Mouse (Mus musculus): ENCODE measurements around the gene Bbof1.

The Bbof1 gene

DNA sequence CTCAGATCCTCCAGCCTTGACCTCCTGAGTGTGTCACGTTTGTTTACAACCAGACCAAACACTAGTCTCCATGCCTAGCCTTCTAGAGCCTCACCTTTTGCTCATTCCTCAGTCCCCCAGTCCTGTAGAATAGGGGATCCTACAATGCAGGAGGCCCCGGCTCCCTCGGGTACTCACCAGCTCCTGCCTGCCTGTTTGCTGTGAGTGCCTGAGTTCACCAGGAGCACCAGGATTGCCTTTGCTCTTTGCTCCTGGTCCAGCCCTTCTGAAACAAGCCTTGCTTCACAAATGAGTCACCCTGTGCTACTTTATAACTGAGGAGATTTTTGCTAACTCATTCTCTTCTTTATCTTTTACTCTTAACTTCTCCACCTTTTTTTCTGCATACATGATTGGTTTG is 8.2 kb upstream of the Bbof1 start:
- peak; percentile 85 for DNase-seq

- DNase-seq: peak; percentile 70
These were observed 5.9 kb upstream of the Bbof1 start for GRCm38 (mm10) chr12:84402923-84403322.

DNA sequence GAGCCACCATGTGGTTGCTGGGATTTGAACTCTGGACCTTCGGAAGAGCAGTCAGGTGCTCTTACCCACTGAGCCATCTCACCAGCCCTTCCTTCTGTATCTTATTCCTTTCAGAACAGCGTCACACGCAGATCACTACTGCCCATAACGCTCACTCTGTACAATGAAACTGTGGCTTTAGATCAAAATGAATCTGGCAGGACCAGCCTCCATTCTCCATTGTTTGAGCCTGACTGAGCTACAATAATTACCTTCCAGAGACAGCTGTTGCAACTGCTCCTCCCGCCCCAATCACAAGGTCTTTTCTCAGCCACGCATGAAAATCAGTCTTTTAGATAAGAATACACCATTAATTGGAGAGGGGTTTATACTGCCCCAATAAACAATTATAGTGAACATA is 4.3 kb upstream of the Bbof1 start:
- DNase-seq: no peak

DNA sequence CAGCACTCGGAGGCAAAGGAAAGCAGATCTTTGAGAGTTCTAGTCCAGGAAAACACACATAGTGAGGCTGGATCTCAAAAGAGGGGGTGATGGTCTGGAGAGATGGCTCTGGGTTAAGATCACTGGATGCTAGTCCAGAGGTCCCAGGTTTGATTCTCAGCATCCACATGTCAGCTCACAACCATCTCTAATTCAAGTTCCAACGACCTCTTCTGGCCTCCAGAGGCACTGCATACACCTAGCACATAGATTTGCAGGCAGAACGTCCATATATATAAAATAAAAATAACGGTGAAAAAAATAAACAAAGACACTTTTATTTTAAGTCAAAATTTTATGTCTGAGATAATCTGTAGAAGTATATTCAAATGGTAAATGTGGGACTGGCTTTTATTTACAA is 1.6 kb upstream of the Bbof1 start:
- DNase-seq: no peak

DNA sequence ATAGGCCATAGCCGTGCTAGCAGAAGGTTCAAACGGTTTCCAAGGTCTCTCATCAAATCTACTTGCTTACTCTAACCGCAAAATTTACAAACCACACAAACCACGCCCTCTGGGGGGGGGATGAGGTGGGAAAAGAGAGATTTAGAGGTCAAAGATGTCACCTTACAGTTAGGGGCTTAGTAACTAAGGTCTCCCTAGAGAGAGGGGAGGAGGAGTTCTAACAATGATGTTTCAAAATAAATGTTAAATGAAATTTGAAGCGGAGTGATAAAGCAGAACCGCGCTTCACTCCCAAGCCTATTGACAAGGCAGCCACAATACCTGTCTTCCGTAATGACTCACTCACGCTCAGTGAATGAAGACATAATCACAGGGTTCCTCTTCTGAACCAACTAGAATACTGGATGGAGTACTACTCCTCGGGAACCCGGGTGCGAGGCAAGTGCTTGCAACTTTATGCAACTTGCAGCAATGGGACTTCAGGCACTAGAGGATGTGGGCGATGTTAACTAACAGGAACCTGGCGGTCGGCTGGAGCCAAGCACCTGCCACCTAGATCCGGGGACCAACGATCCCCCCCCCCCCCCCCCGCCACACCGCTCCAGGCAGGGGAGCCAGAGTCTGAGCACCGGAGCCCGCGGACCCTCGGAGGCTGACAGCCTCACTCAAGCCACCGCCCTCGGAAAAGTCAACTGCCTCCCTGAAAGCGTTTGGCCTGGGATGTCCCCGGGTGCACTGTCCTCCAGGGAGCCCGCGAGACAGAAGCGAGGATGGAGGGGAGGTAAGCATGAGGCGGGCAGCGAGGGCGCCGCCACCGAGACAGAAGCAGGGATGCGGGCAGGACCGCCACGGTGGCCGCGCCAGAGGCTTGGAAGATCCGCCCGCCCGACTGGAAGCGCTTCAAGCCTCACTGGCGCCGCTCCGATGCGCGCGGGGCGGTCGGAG is 725 bp upstream of the Bbof1 start:
- peak; percentile 49 for DNase-seq

DNA sequence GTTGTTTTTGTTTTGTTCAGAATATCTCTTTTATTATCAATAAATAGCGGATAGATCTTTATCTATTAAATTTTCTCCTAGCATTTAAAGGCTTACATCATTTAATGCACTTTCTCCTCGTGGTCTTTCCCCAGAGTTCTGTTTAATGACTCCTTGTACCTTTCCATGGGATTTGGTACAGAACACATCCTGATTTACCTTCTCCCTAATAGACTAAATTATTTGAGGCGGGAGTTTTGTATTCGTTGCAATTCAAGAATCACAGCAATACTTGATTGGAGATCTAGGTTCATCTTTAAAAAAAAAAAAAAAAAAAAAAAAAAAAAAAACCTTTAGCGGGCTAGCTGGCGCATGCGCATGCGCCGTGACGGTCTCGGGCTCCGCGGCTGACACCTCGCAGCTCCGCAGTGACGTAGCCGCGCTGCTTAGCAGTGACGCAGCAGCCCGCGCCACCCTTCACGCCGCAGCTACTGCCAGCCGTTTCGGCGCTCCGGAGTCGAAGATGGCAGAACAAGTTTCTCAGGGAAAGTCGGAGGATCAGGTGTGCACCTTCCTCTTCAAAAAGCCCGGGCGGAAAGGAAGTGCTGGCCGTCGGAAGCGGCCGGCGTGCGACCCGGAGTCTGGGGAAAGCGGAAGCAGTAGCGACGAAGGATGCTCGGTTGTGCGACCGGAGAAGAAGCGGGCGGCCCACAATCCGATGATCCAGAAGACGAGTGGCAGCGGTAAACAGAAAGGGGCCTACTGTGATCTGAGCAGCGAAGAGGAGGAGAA is 8.1 kb downstream of the Bbof1 start, which contains the start of gene Rnf113a2:
Rnf113a2 (plus strand) TSS at position 363 of the 771 bp plus-strand sequence.
- DNase-seq: peak; percentile 82

DNA sequence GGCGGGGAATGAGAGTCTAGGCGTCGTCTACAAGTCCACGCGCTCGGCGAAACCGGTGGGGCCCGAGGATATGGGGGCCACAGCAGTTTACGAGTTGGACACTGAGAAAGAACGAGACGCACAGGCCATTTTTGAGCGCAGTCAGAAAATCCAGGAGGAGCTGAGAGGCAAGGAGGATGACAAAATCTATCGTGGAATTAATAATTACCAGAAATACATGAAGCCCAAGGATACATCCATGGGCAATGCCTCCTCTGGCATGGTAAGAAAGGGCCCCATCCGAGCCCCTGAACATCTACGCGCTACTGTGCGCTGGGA is 8.7 kb downstream of the Bbof1 start:
- DNase-seq: no peak

DNA sequence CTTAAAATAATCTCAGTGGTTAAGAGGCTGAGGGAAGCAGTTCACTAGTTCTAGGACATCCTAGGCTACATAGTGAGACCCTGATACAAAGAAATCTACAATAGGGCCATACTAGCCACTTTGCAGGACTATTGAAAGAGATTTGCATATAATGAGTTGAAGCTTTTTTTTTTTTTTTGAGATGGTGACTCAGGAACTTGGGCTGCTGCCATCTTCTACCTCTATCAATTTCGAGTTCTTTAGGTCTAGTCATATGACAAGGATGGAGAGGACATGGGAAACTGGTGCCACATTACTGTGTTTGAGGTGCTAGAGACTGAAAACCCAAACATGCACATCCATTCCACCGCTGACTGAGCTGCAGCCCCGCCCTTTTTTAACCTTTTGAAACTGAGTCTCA is 15.1 kb downstream of the Bbof1 start:
- no peak for DNase-seq

GRCm38 (mm10) chr12:84429825-84430224 is 21.0 kb downstream of the Bbof1 start:
- DNase-seq: no peak

GRCm38 (mm10) chr12:84438697-84439096 is 29.8 kb downstream of the Bbof1 start:
- DNase-seq: no peak

GRCm38 (mm10) chr12:84442526-84442925 is 33.7 kb downstream of the Bbof1 start:
- no peak for DNase-seq

- DNase-seq: peak; percentile 82
These were observed 38.5 kb downstream of the Bbof1 start for GRCm38 (mm10) chr12:84447386-84447785.

DNA sequence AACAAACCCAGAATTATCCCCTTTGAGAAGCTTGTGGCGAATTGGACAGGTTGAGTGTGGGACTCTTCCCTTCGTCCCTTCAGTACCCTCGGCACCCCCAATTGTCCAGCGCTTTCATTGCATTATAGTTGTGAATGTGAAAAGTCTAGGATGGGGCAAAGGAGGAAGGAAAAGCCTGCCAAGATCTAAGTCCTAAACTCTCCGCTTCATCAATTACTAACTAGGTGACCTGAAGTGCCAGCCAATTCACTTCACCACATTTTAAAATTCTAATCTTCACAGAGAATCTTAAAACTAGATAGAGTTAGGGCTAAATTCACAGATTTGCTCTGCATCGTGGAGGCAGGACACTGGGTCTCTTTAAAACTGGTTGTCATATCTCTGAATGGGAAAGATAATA is 39.3 kb downstream of the Bbof1 start:
- peak; percentile 74 for DNase-seq

GRCm38 (mm10) chr12:84449887-84450286 is 41.0 kb downstream of the Bbof1 start:
- DNase-seq: peak; percentile 41

DNA sequence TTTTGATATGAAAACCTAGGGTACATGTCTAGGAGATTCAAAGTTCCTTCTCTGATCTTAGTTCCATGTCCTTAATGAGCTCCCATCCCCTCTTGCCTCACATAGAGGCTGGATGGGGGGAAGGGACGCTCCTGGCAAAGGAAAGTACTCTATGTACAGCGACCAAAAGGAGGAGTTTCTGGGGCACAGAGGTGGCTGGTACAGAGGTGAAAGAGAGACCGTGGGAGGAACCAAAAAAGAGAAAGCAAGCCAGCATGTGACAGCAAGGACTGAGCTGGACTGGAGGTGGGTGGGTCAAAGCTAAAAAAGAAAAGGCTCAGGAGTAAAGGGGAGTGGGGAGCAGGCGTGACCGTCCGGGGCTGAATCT is 41.5 kb downstream of the Bbof1 start:
- peak; percentile 84 for DNase-seq

GRCm38 (mm10) chr12:84450718-84451646 is 42.1 kb downstream of the Bbof1 start, which contains the start of the genes Aldh6a1 and Lin52:
TSS of gene Aldh6a1 (minus strand) at chr12:84451004.
TSS of gene Lin52 (plus strand) at chr12:84451422.
- peak; percentile 100 for DNase-seq

- no peak for DNase-seq
These were observed 42.9 kb downstream of the Bbof1 start for GRCm38 (mm10) chr12:84451801-84452200.

- no peak for DNase-seq
These were observed 48.0 kb downstream of the Bbof1 start for GRCm38 (mm10) chr12:84456911-84457310.

- DNase-seq: no peak
These were observed 51.0 kb downstream of the Bbof1 start for GRCm38 (mm10) chr12:84459845-84460244.

DNA sequence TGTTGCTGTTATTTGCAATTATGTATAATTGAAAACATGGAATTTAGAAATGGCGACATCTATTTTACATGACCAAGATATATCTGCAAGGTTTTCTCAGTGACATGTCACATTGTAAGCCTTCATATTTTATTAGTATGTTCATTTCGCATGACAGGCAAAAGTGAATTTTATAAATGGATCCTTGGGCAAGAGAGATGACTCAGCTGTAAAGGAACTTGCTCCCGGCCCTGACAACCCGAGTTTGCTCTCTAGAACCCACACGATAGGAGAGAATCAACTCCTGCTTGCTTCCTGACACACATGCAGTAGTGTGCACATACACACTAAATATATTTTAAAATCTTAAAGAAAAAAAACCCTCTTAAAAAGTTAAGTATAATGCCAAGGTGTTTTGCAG is 52.5 kb downstream of the Bbof1 start:
- no peak for DNase-seq

GRCm38 (mm10) chr12:84462856-84463255 is 54.0 kb downstream of the Bbof1 start:
- no peak for DNase-seq

- DNase-seq: peak; percentile 73
These were observed 59.8 kb downstream of the Bbof1 start for GRCm38 (mm10) chr12:84468701-84469100.

GRCm38 (mm10) chr12:84478937-84479336 is 70.1 kb downstream of the Bbof1 start:
- peak; percentile 14 for DNase-seq
